Mouse (Mus musculus): ENCODE results near the gene Golga5.

DNA sequence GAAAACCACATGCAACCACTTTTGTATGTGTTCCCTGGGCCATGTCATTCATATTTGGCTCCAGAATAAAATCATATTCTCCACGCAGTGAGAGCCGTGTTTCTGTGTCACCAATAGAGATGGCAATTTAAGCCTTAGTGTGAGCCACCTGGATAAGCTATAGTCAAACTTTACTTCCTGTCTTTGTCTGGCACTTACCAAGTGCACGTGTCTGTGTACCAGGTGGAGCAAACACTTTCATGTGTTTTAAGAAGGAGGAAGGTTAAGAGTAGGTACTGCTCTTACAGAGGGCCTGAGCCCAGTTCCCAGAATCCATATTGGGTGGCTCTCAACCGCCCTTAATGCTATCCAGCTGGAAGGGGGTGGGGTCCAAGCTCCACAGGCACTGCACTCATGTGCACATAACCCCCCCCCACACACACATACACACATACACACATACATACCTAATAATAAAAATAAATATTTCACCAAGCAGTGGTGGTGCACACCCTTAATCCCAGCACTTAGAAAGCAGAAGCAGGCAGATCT lies 43.8 kb upstream of the Golga5 start:
- no peak for TF ChIP-seq CTCF (IDR thresholded peaks at IDR 0.05; ENCODE audit: control insufficient read depth, insufficient read depth, low read length)
- TF ChIP-seq POLR2A (IDR thresholded peaks at IDR 0.05; ENCODE audit: borderline replicate concordance, control insufficient read depth, low read depth, low read length) = no peak
